Mouse (Mus musculus): Measurements from ENCODE around the gene Xiap.

- TF ChIP-seq POLR2A (IDR thresholded peaks at IDR 0.05; ENCODE audit: borderline replicate concordance, insufficient read depth, low read length): peak; percentile 31; the same call in 1 of the 2 replicates
- TF ChIP-seq CTCF (IDR thresholded peaks at IDR 0.05; ENCODE audit: borderline replicate concordance, insufficient read depth, low read depth, low read length): peak; percentile 62
Measured at GRCm38 (mm10) chrX:42148788-42149556, 89.5 kb downstream of the Xiap start, which contains the start of gene Stag2.
